Mouse (Mus musculus) ES-E14 (cell line): ENCODE data around the gene Nyap1.

Experiments used
- CHD2 ChIP-seq: IDR thresholded peaks from 2 replicates; pipeline ENCODE4 v1.6.1; 2014; ENCODE audit warnings: mild to moderate bottlenecking, low read depth, low read length, inconsistent platforms
- HCFC1 ChIP-seq: IDR thresholded peaks from 2 replicates; pipeline ENCODE4 v1.6.1; 2012; ENCODE audit warnings: low read length, inconsistent platforms, borderline replicate concordance; ENCODE audit not compliant: insufficient read depth
- MAFK ChIP-seq: IDR thresholded peaks from 2 replicates; pipeline ENCODE4 v1.6.1; 2014; ENCODE audit warnings: mild to moderate bottlenecking, low read depth, low read length, inconsistent platforms; ENCODE audit not compliant: insufficient read depth
- ZNF384 ChIP-seq: IDR thresholded peaks from 2 replicates; pipeline ENCODE4 v1.6.1; 2012; ENCODE audit warnings: low read depth, low read length, inconsistent platforms

GRCm38 (mm10) chr5:137784546-137784945 is 43.1 kb upstream of the Nyap1 start:
- no peak for TF ChIP-seq ZNF384
- TF ChIP-seq CHD2, result no peak
- no peak for TF ChIP-seq HCFC1
- TF ChIP-seq MAFK, result no peak
